Mouse (Mus musculus): ENCODE data around the gene Olfr640. TPM values are rescaled to one million over a fixed set of nuclear protein-coding genes. Genes with fewer than 3 reads are reported as not detected.

Olfr640 gene
- not detected in 2 replicates for polyA plus RNA-seq (2016; fragmentation: Nextera tagmentation; extraction: Ambion mirVana)

DNA sequence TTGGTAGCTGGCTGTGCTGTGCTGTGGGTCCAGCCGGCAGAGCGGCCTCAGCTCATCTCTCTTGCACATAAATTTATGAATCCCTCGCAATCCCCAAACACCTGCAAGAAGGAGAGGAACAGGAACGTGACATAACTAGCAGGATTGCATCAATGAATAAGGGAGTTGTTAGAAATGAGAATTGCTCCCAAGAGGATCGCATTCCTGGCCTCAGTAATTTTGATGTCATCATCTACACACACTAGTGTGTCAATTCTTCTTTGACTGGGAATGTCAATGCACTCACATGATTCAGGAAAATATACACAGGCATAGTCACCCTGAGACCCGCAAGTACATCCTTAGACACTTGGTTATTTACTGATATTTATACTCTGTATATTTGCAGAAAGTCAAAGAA, at the start of gene Olfr640:
Gene Olfr640, minus strand, starts transcription at position 101 of the 400 bp plus-strand sequence.
- H3K4me1 ChIP-seq = no peaks in the 10 kb centered on the region
- H3K27ac ChIP-seq = no peak within 1 kb of the TSS
- H3K9ac ChIP-seq = no peak within 1 kb of the TSS
- no peaks in the 10 kb centered on the region for H3K27me3 ChIP-seq
- WGBS = 88% methylated on average over 6 of the region's 6 CpGs
- H3K36me3 ChIP-seq (replicated peaks) = no peaks in the 10 kb centered on the region
- no peak for ATAC-seq (ENCODE audit: low FRiP score)
- H3K4me3 ChIP-seq (replicated peaks) = no peak within 1 kb of the TSS
- no peak within 1 kb of the TSS for H3K4me2 ChIP-seq
- no peaks in the 10 kb centered on the region for H3K9me3 ChIP-seq

DNA sequence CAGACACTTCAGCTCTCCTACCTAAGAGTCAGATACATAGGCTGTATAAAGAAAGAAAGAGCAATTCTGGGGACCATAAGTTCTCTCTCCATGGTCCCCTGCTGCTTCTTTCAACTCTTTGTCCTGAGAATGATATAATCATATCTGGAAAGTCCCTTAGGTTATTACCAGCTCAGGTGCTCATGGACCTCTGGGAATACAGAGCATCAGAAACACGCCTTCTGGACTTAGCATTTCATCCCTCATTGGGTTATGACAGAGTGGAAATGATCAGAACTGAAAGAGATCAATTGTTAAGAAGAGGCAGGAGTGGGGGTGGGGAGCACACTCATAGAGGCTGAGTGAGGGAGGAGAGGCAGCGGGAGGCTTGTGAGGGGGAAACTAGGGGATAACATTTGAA, 46.4 kb upstream of the Olfr640 start, which contains the start of gene Olfr644:
Gene Olfr644, minus strand, starts transcription at position 101 of the 400 bp plus-strand sequence.
- Histone ChIP-seq H3K4me2 (no peak within 1 kb of the TSS), H3K27me3 (no peaks in the 10 kb centered on the region), H3K9me3 (0 out of 2 replicates have a peak, but pooled peaks cover 4% of the 10 kb centered on the region), H3K36me3 (replicated peaks) (no peaks in the 10 kb centered on the region), H3K4me3 (replicated peaks) (no peak within 1 kb of the TSS), H3K4me1 (no peaks in the 10 kb centered on the region), H3K9ac (no peak within 1 kb of the TSS), H3K27ac (no peak within 1 kb of the TSS)
- 82% methylated on average over 2 of the region's 2 CpGs for WGBS
- ATAC-seq (ENCODE audit: low FRiP score) = no peak

DNA sequence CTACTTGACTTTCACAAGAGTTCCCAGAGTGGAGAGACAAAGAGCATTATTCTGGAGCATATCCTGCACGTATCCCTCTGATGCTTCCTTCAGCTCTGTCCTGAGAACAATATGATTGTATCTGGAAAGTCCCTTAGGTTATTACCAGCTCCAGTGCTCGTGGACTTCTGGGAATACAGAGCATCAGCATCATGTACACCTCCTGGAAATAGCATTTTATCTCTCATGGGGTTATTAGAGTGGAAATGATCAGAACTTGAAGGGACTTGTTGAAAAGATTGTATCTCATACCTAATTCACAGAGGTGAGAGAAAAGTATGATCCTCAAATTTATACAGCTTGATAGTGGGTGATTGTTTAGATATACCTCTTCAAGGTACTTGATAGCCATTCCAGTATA, 36.0 kb upstream of the Olfr640 start, which contains the start of gene 4930516K23Rik:
Gene 4930516K23Rik, minus strand, starts transcription at position 101 of the 400 bp plus-strand sequence.
- Histone ChIP-seq H3K27ac (no peak within 1 kb of the TSS), H3K4me2 (no peak within 1 kb of the TSS), H3K36me3 (replicated peaks) (no peaks in the 10 kb centered on the region), H3K4me1 (no peaks in the 10 kb centered on the region), H3K9me3 (no peaks in the 10 kb centered on the region), H3K9ac (no peak within 1 kb of the TSS), H3K27me3 (no peaks in the 10 kb centered on the region), H3K4me3 (replicated peaks) (no peak within 1 kb of the TSS)
- no peak for ATAC-seq (ENCODE audit: low FRiP score)
- WGBS = 67% methylated on average over 2 of the region's 2 CpGs

DNA sequence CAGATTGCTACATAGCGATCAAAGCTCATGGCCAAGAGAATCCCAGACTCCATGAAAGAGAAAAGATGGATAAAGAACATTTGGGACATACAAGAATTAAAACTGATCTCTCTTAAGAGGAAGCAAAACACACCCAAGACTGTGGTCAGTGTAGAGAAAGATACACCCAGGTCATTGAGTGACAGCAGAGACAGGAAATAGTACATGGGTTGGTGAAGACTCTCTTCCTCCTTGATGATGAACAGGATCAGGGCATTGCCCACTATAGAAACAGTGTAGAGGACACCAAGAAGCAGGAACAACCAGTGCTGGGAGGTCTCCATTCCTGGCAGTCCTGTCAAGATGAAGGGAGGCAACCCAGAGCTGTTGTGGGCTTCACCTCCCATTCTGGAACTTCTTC, 33.8 kb upstream of the Olfr640 start:
- Histone ChIP-seq H3K27me3 (no peaks in the 10 kb centered on the region), H3K4me3 (replicated peaks) (no peak overlapping the region), H3K9me3 (no peaks in the 10 kb centered on the region), H3K27ac (no peak overlapping the region), H3K36me3 (replicated peaks) (no peaks in the 10 kb centered on the region), H3K4me1 (no peaks in the 10 kb centered on the region), H3K9ac (no peak overlapping the region), H3K4me2 (no peak overlapping the region)
- 87% methylated on average over 1 of the region's 1 CpGs for WGBS
- ATAC-seq (ENCODE audit: low FRiP score) = no peak

DNA sequence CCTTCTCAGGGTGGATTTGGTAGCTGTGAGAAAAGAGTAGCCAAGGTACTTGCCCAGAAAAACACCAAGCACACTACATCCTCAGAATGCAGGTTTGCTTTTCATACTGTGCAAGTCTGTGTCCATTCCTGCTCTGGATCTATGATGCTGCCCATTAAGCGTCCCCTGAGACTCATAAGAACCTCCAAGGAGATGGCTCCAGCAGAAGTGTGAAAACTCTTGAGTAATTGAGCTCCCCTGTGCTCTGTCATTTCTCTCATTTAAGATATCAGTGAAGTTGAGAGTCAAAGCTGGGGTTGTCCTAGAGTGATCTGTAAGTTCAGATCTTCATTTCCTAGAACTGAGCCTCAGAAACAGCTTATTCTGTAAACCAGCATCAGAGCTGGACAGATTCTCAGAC, 27.2 kb upstream of the Olfr640 start, which contains the start of gene Olfr642:
Gene Olfr642, minus strand, starts transcription at position 101 of the 400 bp plus-strand sequence.
- Histone ChIP-seq H3K27ac (no peak within 1 kb of the TSS), H3K4me3 (replicated peaks) (no peak within 1 kb of the TSS), H3K9ac (no peak within 1 kb of the TSS), H3K4me2 (no peak within 1 kb of the TSS), H3K9me3 (no peaks in the 10 kb centered on the region), H3K4me1 (no peaks in the 10 kb centered on the region), H3K36me3 (replicated peaks) (no peaks in the 10 kb centered on the region), H3K27me3 (no peaks in the 10 kb centered on the region)
- WGBS = 76% methylated on average over 1 of the region's 1 CpGs
- ATAC-seq (ENCODE audit: low FRiP score) = no peak

DNA sequence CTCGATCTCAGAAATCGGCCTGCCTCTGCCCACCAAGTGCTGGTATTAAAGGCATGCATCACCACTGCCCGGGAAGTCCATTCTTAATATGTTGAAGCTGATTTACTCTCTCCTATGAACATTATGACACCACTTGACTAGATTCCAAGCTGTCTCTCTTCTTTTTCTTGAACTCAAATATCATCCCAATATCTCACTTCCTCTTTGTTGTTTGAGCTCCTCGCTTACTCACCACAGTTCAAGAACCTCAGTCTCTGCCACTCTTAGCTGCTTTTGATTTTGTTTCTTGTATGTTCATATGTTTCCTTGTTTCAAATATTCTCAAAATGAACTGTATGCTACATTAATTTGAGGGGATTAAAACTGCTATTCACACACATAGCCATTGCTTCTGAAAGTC, 25.4 kb upstream of the Olfr640 start:
- Histone ChIP-seq H3K27ac (no peak overlapping the region), H3K4me3 (replicated peaks) (no peak overlapping the region), H3K4me1 (no peaks in the 10 kb centered on the region), H3K27me3 (no peaks in the 10 kb centered on the region), H3K9ac (no peak overlapping the region), H3K36me3 (replicated peaks) (no peaks in the 10 kb centered on the region), H3K9me3 (no peaks in the 10 kb centered on the region), H3K4me2 (no peak overlapping the region)
- ATAC-seq (ENCODE audit: low FRiP score) = no peak
- 94% methylated on average over 4 of the region's 4 CpGs for WGBS

DNA sequence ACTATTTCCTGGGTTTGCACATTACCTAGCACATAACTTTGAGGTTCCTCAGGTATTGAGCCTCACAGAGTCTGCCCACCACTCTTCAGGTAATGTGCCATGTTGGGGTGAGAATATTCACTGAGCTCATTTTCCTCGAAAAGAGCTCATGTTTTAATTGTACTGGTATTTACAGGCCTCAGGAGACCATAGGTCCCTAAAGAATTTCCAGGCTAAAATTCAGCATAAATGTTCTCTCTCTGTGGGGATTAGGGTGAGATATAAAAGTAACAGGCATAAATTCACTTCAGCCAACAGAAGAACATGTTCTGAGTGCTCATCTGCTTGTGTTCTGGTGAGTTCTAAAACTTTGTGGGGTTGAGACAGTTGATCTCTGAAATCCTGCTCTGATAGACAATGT, 9.8 kb upstream of the Olfr640 start, which contains the start of gene Olfr641:
Gene Olfr641, plus strand, starts transcription at position 301 of the 400 bp plus-strand sequence.
- H3K27ac ChIP-seq = no peak within 1 kb of the TSS
- H3K27me3 ChIP-seq = no peaks in the 10 kb centered on the region
- H3K9me3 ChIP-seq = no peaks in the 10 kb centered on the region
- ATAC-seq (ENCODE audit: low FRiP score) = no peak
- H3K36me3 ChIP-seq (replicated peaks) = no peaks in the 10 kb centered on the region
- H3K4me1 ChIP-seq = no peaks in the 10 kb centered on the region
- H3K4me2 ChIP-seq = no peak within 1 kb of the TSS
- H3K9ac ChIP-seq = no peak within 1 kb of the TSS
- 87% methylated on average over 1 of the region's 1 CpGs for WGBS
- H3K4me3 ChIP-seq (replicated peaks) = no peak within 1 kb of the TSS

DNA sequence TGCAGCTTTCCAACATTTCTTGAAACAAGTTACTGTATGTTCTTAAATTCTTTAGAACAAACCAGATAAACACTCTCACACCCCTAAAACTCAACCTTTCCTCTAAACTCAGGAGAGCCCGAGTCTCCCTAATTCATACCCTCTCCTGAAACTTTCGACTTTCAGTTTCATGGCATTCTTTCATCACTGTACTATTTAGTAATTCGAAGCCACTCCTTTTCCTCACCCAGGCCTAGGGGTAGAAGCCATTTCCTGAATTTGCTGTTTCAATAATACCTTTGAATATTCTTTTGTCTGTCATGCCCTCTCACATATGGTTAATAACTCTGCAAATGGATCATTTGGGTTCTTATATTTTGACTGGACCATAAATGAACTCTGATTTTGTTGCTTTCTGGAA, 1.6 kb upstream of the Olfr640 start:
- Histone ChIP-seq H3K27me3 (no peaks in the 10 kb centered on the region), H3K4me2 (no peak overlapping the region), H3K4me1 (no peaks in the 10 kb centered on the region), H3K9me3 (no peaks in the 10 kb centered on the region), H3K9ac (no peak overlapping the region), H3K27ac (no peak overlapping the region), H3K4me3 (replicated peaks) (no peak overlapping the region), H3K36me3 (replicated peaks) (no peaks in the 10 kb centered on the region)
- 76% methylated on average over 3 of the region's 3 CpGs for WGBS
- ATAC-seq (ENCODE audit: low FRiP score) = no peak

DNA sequence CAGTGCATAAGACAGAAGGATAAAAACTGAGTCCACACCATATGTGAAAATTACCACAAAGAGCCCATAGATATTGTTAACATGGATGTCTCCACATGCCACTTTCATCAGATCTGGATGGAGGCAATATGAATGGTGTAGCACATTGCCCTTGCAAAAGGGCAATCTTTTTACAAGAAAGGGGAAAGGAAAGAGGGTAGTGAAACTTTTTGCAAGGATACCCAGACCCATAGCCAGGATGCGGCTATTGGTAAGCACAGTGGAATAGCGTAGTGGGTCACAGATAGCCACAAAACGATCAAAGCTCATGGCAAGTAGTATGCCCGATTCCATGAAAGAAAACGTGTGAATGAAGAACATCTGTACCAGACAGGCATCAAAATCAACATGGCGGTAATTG, 3.7 kb downstream of the Olfr640 start:
- WGBS = 88% methylated on average over 6 of the region's 6 CpGs
- H3K4me1 ChIP-seq = no peaks in the 10 kb centered on the region

DNA sequence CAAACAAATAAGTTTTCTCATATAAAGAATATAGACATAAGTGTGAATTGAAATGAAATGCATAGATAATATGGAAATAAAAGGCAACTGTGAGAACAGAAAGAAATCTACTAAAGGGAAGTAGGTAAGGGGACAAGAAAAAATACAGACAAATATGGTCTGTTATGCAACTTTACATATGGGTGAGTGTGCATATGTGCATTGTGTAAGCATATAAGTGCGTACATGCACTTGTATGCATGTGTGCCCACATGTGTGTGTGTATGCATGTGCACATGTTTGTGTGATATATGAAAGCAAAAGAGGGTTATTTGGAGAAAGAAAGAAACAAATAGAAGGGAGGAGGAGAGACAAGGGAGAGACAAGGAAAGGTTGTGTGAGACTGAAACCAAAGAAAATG, 6.4 kb downstream of the Olfr640 start:
- no peaks in the 10 kb centered on the region for H3K27me3 ChIP-seq
- 95% methylated on average over 1 of the region's 1 CpGs for WGBS
- H3K4me1 ChIP-seq = no peaks in the 10 kb centered on the region
- no peaks in the 10 kb centered on the region for H3K36me3 ChIP-seq (replicated peaks)
- no peak overlapping the region for H3K27ac ChIP-seq
- H3K4me2 ChIP-seq = no peak overlapping the region
- H3K9ac ChIP-seq = no peak overlapping the region
- no peak overlapping the region for H3K4me3 ChIP-seq (replicated peaks)
- no peak for ATAC-seq (ENCODE audit: low FRiP score)
- no peaks in the 10 kb centered on the region for H3K9me3 ChIP-seq

More for the DNA sequence above, 3.7 kb downstream of the Olfr640 start:
- Histone ChIP-seq H3K36me3 (replicated peaks) (no peaks in the 10 kb centered on the region), H3K4me3 (replicated peaks) (no peak overlapping the region), H3K27ac (no peak overlapping the region), H3K27me3 (no peaks in the 10 kb centered on the region), H3K9me3 (no peaks in the 10 kb centered on the region), H3K9ac (no peak overlapping the region), H3K4me2 (no peak overlapping the region)
- ATAC-seq (ENCODE audit: low FRiP score) = no peak

DNA sequence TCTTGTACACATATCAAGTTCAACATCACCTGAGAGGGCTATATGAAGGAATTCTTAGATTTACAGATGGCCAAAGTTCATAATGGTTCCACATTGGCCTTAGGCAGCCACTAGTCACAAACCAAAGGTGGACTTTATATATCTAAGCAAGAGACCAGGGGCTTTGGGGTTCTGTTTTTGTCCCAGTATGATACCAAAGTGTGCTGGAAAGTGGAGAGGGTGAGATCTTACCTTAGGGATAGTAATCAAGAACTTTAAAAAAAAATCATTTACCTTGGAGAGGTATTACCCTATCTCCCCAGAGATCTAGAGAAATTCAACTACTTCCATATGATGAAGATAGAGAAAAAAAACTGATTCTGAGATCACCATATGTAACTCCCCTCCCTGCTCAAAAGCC, 8.2 kb downstream of the Olfr640 start, which contains the start of gene Olfr639:
Gene Olfr639, minus strand, starts transcription at position 101 of the 400 bp plus-strand sequence.
- Histone ChIP-seq H3K4me3 (replicated peaks) (no peak within 1 kb of the TSS), H3K9me3 (no peaks in the 10 kb centered on the region), H3K36me3 (replicated peaks) (no peaks in the 10 kb centered on the region), H3K27ac (no peak within 1 kb of the TSS), H3K27me3 (no peaks in the 10 kb centered on the region), H3K4me2 (no peak within 1 kb of the TSS), H3K9ac (no peak within 1 kb of the TSS), H3K4me1 (no peaks in the 10 kb centered on the region)
- no peak for ATAC-seq (ENCODE audit: low FRiP score)

DNA sequence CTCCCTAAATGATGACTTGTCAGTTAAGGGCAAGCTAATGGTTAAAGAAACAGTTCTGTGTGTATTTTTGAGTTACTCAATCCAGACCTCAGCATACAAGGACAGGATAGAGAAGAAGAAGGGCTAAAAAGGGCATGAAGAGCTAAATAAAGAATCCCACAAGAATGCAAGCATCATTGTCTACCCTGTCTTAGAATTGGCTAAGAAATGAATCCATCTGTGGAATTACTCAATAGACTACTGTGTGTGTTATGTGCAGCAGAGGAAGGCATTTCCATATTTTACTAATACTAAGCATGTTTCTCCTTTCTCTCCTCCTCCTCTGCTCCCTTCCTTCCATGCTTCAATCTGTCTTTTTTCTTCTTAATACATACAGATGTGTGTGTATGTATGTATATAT, 26.2 kb downstream of the Olfr640 start:
- H3K27me3 ChIP-seq = no peaks in the 10 kb centered on the region
- H3K4me2 ChIP-seq = no peak overlapping the region
- H3K4me3 ChIP-seq (replicated peaks) = no peak overlapping the region
- no peak overlapping the region for H3K9ac ChIP-seq
- H3K36me3 ChIP-seq (replicated peaks) = no peaks in the 10 kb centered on the region
- no peak for ATAC-seq (ENCODE audit: low FRiP score)
- H3K27ac ChIP-seq = no peak overlapping the region
- no peaks in the 10 kb centered on the region for H3K4me1 ChIP-seq
- H3K9me3 ChIP-seq = no peaks in the 10 kb centered on the region

DNA sequence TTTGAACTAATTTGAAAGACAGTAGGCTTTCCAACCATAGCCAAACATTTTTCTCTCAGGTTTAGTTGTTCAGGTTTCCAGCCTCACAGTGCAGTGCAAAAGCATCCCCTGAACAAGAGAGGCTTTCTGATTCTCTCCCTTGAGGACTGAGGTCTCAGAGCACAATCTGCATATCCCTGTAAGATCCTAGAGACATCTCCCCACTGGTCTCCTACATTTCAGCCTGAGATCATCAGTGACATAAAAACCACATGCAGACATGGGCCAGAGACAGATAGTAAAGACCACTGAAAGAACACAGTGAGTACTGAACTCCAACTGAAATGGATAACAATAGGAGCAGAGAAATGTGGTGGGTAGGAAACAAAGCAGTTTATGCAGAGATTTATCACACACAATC, 26.9 kb downstream of the Olfr640 start, which contains the start of gene Olfr638:
Gene Olfr638, plus strand, starts transcription at position 301 of the 400 bp plus-strand sequence.
- ATAC-seq (ENCODE audit: low FRiP score) = no peak
- H3K4me1 ChIP-seq = no peaks in the 10 kb centered on the region
- no peaks in the 10 kb centered on the region for H3K36me3 ChIP-seq (replicated peaks)
- no peak within 1 kb of the TSS for H3K27ac ChIP-seq
- no peak within 1 kb of the TSS for H3K4me2 ChIP-seq
- no peaks in the 10 kb centered on the region for H3K27me3 ChIP-seq
- H3K9ac ChIP-seq = no peak within 1 kb of the TSS
- no peaks in the 10 kb centered on the region for H3K9me3 ChIP-seq
- H3K4me3 ChIP-seq (replicated peaks) = no peak within 1 kb of the TSS

All from forebrain, embryonic 12.5 days (tissue).